Mouse (Mus musculus) midbrain, embryonic 10.5 days (tissue): Measurements from ENCODE around the gene Cntrl. TPM values are rescaled to one million over a fixed set of nuclear protein-coding genes. Genes with fewer than 3 reads are reported as not detected.

ENCODE experiments used
- DNase-seq: peaks from one replicate; pipeline ENCODE4 v3.0.0-alpha.2; 2017; ENCODE audit warnings: low spot score
- H3K27ac ChIP-seq: fragments of 300-500 bp; sonication (generic); replicated peaks from 2 replicates; pipeline ENCODE4 v1.5.1; 2016; ENCODE audit warnings: mild to moderate bottlenecking
- H3K27me3 ChIP-seq: fragments of 300-500 bp; sonication (generic); 2 replicates; pipeline ENCODE4 v1.6.1; 2016; ENCODE audit warnings: low read depth, mild to moderate bottlenecking; ENCODE audit not compliant: poor library complexity, severe bottlenecking
- H3K36me3 ChIP-seq: fragments of 300-500 bp; sonication (generic); 2 replicates; pipeline ENCODE4 v1.6.1; 2016; ENCODE audit warnings: mild to moderate bottlenecking, moderate library complexity
- H3K4me1 ChIP-seq: fragments of 300-500 bp; sonication (generic); 2 replicates; pipeline ENCODE4 v1.6.1; 2016
- H3K4me3 ChIP-seq: fragments of 300-500 bp; sonication (generic); 2 replicates; pipeline ENCODE4 v1.5.1; 2016; ENCODE audit warnings: mild to moderate bottlenecking, moderate library complexity
- H3K9me3 ChIP-seq: fragments of 300-500 bp; sonication (generic); replicated peaks from 2 replicates; pipeline ENCODE4 v1.6.1; 2016; ENCODE audit warnings: mild to moderate bottlenecking
- WGBS: fragments of 180-500 bp; shearing (Covaris S2); methylation state at CpG from one replicate; pipeline ENCODE4 v1.1.7; 2016; 5-methylcytosine and 5-hydroxymethylcytosine counted together
- polyA plus RNA-seq: library from polyadenylated mRNA; unstranded; fragments of >200 nt; fragmentation: Nextera tagmentation; extraction: Ambion mirVana; gene quantifications from 2 replicates; pipeline ENCODE4 v1.2.1, GENCODE M21; 2016

The Cntrl gene
- polyA plus RNA-seq, 1 experiment from 2014 or later = 26.7 TPM

DNA sequence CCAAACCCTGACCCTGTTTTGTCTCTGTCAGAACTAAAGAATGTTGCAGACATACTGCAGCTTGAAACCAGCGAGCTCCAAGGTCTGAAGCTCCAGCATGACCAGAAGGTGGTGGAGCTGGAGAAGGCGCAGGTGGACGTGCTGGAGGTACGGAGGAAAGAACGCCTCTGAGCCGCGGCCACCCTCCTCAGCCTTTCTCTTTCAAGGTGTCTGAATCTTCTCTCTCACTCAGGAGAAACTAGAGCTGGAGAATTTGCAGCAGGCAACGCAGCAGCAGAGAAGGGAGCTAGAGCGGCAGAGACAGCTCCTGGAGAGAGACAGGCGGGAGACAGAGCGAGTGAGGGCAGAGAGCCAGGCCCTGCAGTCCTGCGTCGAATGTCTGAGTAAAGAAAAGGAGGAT is 56.1 kb downstream of the Cntrl start:
- Histone ChIP-seq H3K27ac (no peak overlapping the region), H3K9me3 (no peaks in the 10 kb centered on the region), H3K27me3 (no peaks in the 10 kb centered on the region), H3K4me3 (no peak overlapping the region), H3K4me1 (no peaks in the 10 kb centered on the region), H3K36me3 (peaks cover 93% of the 10 kb centered on the region)
- no peak for DNase-seq
- WGBS = 95% methylated on average over 13 of the region's 13 CpGs

DNA sequence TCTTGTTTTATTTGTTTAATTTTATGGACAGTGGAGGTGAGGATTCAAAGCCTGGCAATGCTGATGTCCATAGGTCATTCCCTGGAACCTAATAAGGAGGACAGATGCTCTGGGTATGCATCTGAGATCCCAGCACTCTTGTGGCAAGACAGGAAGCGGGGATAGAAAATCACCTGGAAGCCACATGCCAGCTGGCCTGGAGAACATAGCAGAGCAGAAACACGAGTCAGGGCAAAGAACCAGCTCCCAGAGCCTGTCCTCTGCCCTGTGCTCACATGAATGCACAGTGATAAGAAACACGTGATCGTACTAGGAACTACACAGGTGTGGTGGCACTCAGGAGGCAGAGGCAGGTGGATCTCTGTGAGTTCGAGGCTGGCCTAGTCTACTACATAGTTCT is 57.5 kb downstream of the Cntrl start:
- Histone ChIP-seq H3K36me3 (peaks cover 98% of the 10 kb centered on the region), H3K4me1 (no peaks in the 10 kb centered on the region), H3K9me3 (no peaks in the 10 kb centered on the region), H3K27ac (no peak overlapping the region), H3K27me3 (no peaks in the 10 kb centered on the region), H3K4me3 (no peak overlapping the region)
- WGBS = 93% methylated on average over 5 of the region's 5 CpGs
- DNase-seq = no peak

DNA sequence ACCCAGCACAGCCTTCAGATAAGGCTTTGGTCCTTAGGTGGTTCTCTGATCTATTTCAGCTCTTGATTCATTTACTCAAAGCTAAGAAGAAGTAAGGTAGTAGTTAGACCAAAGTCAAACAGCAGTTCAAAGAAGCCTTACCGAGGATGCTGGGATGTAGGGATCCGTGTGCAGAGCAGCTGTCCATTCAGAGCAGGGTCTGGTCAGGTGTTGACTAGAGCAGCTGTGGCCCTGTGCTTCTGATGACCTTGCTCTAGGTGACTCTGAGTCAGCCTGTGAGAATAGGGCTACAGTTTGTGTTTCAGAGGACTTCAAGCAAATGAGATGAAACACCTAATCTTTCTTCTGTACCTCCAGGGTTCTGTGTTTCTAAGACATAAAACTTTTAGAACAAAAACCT is 60.2 kb downstream of the Cntrl start:
- Histone ChIP-seq H3K36me3 (peaks cover 98% of the 10 kb centered on the region), H3K27ac (no peak overlapping the region), H3K27me3 (no peaks in the 10 kb centered on the region), H3K4me3 (no peak overlapping the region), H3K4me1 (no peaks in the 10 kb centered on the region), H3K9me3 (no peaks in the 10 kb centered on the region)
- 92% methylated on average over 2 of the region's 2 CpGs for WGBS
- DNase-seq = no peak

DNA sequence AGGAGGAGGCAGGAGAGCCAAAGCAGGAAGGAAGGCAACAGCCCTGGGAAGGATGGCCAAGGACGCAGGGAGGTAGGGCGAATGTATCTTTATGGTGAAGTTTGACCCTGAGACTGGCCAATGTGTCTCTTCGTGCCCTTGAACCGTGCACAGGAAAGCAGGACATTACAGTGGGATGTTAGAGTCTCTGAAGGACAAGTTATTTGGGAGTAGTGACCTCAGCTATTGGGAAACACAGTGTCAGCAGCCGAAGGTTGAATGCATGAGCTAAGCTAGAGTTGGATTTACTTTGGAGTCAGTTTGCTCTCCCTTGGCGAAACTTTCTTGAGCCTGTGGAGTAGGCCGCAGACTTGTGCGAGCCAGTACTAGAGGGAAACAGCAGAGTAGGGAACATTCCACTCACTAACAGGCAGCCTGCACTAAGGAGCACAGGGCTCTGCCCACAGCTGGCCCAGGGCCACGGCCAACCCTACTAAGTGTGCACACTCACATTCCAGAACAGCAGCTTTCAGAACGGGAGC is 62.1 kb downstream of the Cntrl start:
- 90% methylated on average over 10 of the region's 10 CpGs for WGBS
- peaks cover 100% of the 10 kb centered on the region for H3K36me3 ChIP-seq

DNA sequence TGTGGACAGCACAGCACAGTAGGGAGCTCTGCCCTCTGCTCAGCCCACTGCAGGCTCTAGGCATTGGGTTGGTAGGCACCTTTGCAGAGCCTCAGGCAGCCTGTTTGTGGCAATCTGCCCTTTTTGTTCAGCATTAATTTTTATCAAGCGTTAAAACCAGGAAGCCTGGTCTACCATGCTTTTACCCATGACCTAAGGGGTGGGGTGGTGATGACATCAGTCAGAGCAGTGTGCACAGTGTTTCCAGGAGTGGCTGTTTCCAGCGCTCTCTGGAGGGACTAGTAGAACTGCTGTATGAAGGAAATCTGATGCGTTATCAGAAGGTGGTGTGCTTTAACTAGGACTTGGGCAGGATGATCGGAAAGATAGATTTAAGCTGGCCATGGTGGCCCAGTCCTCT is 63.0 kb downstream of the Cntrl start:
- whole genome bisulfite sequencing = 96% methylated on average over 4 of the region's 4 CpGs
- Histone ChIP-seq H3K4me3 (no peak overlapping the region), H3K4me1 (no peaks in the 10 kb centered on the region), H3K27me3 (no peaks in the 10 kb centered on the region), H3K9me3 (no peaks in the 10 kb centered on the region), H3K36me3 (peaks cover 100% of the 10 kb centered on the region), H3K27ac (no peak overlapping the region)
- DNase-seq = no peak

More for the DNA sequence above, 62.1 kb downstream of the Cntrl start:
- Histone ChIP-seq H3K4me3 (no peak overlapping the region), H3K4me1 (no peaks in the 10 kb centered on the region), H3K9me3 (no peaks in the 10 kb centered on the region), H3K27me3 (no peaks in the 10 kb centered on the region), H3K27ac (no peak overlapping the region)
- no peak for DNase-seq

DNA sequence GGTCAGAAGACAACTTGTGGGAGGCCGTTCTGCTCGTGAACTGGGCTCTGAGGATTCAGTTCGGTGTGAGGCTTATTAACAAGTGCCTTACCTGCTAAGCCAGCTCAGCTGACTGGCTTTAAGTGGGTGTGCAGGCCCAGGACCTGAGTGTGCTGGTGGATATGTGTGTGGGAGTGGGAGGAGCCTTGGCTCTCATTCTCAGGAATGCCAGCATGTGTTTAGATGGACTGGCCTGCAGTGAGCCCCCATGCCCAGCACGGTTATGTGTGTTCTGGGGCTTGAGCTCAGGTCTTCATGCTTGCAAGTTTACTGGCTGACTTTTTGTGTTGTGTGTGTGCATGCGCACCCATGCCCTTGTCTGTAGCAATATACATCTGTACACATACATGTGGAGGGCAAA is 64.4 kb downstream of the Cntrl start:
- Histone ChIP-seq H3K9me3 (no peaks in the 10 kb centered on the region), H3K4me3 (no peak overlapping the region), H3K36me3 (peaks cover 100% of the 10 kb centered on the region), H3K27ac (no peak overlapping the region), H3K4me1 (no peaks in the 10 kb centered on the region), H3K27me3 (no peaks in the 10 kb centered on the region)
- WGBS = 91% methylated on average over 5 of the region's 5 CpGs
- DNase-seq = no peak

DNA sequence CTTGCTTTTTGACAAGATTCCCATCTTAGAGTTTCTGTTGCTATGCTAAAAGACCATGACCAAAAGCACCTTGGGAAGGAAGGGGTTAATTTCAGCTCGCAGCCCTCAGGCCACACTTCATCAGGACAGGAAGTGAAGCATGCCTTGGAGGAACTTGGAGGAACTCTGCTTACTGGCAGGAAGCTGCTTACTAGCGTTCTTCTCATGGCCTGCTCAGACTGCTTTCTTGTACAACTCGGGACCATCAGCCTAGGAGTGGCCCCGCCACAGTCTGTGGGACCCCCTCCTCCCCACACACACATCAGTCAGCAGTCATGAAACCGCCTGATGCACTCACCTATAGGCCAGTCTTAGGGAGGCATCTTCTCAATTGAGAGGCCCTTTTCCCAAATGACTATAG is 64.8 kb downstream of the Cntrl start:
- no peak overlapping the region for H3K4me3 ChIP-seq
- H3K9me3 ChIP-seq = no peaks in the 10 kb centered on the region
- H3K36me3 ChIP-seq = peaks cover 100% of the 10 kb centered on the region
- no peak for DNase-seq
- 61% methylated on average over 5 of the region's 5 CpGs for WGBS
- H3K4me1 ChIP-seq = no peaks in the 10 kb centered on the region
- no peaks in the 10 kb centered on the region for H3K27me3 ChIP-seq
- H3K27ac ChIP-seq = no peak overlapping the region

DNA sequence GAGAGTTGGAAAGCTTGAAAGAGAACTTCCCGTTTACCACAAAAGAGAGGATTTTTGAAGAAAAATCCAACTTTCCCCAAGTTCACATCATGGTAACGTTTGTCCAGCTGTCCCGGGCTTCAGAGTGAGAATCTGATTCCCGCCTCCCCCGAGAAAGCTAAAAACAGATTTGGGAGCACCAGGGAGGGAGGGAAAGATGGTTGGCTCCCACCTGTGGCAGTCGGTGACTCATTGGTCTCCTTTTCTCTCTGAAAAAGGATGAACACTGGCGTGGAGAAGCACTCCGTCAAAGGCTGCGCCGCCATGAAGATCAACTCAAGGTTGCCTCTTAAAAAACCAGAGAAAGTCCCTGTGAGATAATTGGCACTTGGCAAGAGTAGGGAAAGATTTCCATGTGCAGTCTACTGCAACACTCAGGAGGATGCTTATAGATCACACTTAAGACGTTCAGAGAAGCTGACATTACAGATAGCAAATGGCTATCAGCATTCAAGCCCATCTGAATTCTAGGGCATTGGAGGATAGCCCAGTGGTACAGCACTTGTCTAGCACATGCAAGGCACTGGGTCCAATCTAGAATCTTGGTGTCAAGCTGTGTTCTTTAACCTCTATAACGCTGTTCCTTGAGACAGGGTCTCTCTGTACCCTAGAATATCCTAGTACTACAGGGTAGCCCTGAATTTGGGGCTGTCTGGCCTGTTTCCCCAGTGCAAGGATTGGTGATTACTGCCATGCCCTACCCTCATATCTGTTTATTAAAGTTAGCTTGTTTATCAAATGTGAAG is 66.2 kb downstream of the Cntrl start:
- no peaks in the 10 kb centered on the region for H3K27me3 ChIP-seq
- H3K36me3 ChIP-seq = peaks cover 100% of the 10 kb centered on the region
- 93% methylated on average over 12 of the region's 12 CpGs for WGBS
- H3K27ac ChIP-seq = no peak overlapping the region
- no peaks in the 10 kb centered on the region for H3K9me3 ChIP-seq
- DNase-seq = no peak
- H3K4me3 ChIP-seq = no peak overlapping the region
- no peaks in the 10 kb centered on the region for H3K4me1 ChIP-seq

DNA sequence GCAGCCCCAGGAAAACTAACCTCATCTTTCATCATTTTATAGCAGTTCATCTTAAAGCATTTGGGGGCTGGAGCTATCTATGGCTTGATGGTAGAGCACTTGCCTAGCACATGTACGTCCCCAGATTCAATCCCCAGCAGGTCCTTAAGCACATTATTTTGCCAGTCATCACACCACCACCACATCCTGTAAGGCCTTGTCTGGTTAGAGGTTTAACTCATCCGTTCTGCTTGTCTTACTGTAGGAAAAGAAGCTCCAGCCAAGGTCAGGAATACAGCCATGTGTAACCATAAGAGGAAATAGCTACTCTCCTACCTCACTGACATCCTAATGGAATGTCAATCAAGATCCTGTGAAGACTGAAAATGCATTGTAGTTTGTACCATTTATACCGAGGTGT is 68.9 kb downstream of the Cntrl start:
- Histone ChIP-seq H3K9me3 (no peaks in the 10 kb centered on the region), H3K36me3 (peaks cover 99% of the 10 kb centered on the region), H3K4me1 (no peaks in the 10 kb centered on the region), H3K27ac (no peak overlapping the region), H3K27me3 (no peaks in the 10 kb centered on the region), H3K4me3 (no peak overlapping the region)
- DNase-seq = no peak
- 91% methylated on average over 3 of the region's 3 CpGs for WGBS

DNA sequence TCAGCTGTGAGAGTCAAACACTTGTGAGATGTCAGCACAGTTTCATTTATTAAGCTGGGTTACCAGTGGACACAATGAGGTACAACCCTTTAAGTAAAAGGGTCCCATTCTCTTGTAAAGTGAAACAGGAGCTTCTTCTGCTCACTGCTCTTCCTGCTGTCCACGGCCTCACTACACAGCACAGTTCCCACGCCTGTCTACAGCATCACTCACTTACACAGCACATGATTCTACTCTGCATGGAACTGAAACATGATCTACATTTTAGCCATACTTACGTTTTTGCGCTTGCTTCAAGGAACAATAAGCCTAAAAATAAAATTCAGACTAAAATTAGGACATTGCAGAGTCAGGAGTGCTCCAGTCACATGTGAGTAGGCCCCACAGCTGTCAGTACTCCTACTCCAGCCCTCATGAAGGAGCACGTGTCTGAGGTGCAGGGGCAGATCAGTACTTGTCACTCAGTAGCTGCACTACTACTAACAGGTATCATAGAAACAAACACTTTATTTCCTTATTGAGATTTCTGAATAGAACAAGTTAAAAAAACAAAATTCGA is 73.9 kb downstream of the Cntrl start:
- Histone ChIP-seq H3K27ac (no peak overlapping the region), H3K27me3 (no peaks in the 10 kb centered on the region), H3K4me3 (no peak overlapping the region), H3K36me3 (peaks cover 96% of the 10 kb centered on the region), H3K9me3 (no peaks in the 10 kb centered on the region), H3K4me1 (no peaks in the 10 kb centered on the region)
- DNase-seq = no peak
- 90% methylated on average over 6 of the region's 6 CpGs for WGBS

DNA sequence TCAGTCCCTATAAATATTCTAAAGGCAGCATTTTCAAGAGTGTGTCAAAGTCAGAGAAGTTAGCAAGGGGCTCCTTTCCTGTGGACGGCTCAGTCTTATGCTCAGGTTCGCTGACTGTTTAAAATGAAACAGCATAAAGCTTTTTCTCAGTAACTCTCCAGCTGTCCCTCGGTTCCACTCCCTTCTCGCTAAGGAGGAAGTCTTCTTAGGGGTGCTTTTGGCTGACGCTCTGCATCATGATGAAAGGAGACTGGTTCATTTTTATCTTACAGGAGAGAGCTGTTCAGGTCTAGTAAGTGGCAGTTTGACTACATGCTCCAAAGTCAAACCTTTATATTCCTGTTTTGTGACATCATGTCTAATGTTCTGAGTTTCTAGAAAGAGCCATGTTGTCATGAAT is 79.6 kb downstream of the Cntrl start:
- Histone ChIP-seq H3K9me3 (no peaks in the 10 kb centered on the region), H3K27me3 (no peaks in the 10 kb centered on the region), H3K27ac (no peak overlapping the region), H3K4me3 (no peak overlapping the region), H3K4me1 (no peaks in the 10 kb centered on the region), H3K36me3 (peaks cover 80% of the 10 kb centered on the region)
- WGBS = 93% methylated on average over 5 of the region's 5 CpGs
- no peak for DNase-seq

DNA sequence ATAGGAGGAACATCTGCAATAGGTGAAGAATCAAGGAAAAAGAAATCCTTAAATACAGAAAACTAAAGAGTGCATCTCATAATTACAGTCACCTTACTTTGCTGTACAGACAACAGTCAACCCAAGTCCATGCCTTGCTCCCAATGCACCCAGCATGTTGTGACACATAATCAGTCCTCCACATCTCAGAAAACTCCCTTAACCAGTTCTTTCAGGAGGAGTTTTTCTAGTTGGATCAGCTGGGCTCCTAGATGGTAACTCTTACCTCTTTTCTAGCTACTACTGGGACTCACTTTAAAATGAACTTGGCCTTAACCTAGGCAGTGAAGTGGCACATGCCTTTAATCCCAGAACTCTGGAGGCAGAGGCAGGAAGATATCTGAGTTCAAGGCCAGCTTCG is 84.7 kb downstream of the Cntrl start:
- no peak overlapping the region for H3K27ac ChIP-seq
- H3K4me3 ChIP-seq = no peak overlapping the region
- peaks cover 50% of the 10 kb centered on the region for H3K36me3 ChIP-seq
- no peaks in the 10 kb centered on the region for H3K9me3 ChIP-seq
- no peak for DNase-seq
- H3K27me3 ChIP-seq = no peaks in the 10 kb centered on the region
- H3K4me1 ChIP-seq = peaks cover 12% of the 10 kb centered on the region
- WGBS = 84% methylated on average over 1 of the region's 1 CpGs
